Mouse (Mus musculus) liver, postnatal 0 days (tissue): ENCODE measurements at regions not wholly inside any gene's neighbourhood (a gene's known extent, or its start where the extent isn't known, plus 50 kb on each side); places are given as distances from the start of the nearest gene placed in this dataset.
"Not testable (repeated sequence)": the region's sequence is repeated elsewhere in the genome, so short reads cannot be mapped to it uniquely, and the experiment has no call there.

ENCODE experiments used
- ATAC-seq: fragments of 200-750 bp; cut with Nextera tagmentation; 2 replicates; pipeline ENCODE4 v1.8.0; 2017; ENCODE audit warnings: mild to moderate bottlenecking, moderate library complexity
- DNase-seq: peaks from one replicate; pipeline ENCODE4 v3.0.0-alpha.2; 2016
- H3K27ac ChIP-seq: fragments of 300-500 bp; sonication (generic); 2 replicates; pipeline ENCODE4 v1.5.1; 2014; ENCODE audit warnings: antibody characterized with exemption, moderate library complexity, mild to moderate bottlenecking, low read depth
- H3K27me3 ChIP-seq: fragments of 300-500 bp; sonication (generic); 2 replicates; pipeline ENCODE4 v1.6.1; 2014; ENCODE audit warnings: low read length, control low read depth, mixed read lengths; ENCODE audit not compliant: insufficient read depth
- H3K36me3 ChIP-seq: fragments of 300-500 bp; sonication (generic); replicated peaks from 2 replicates; pipeline ENCODE4 v1.6.1; 2014; ENCODE audit warnings: mild to moderate bottlenecking, control low read depth, low read length, moderate library complexity, mixed read lengths; ENCODE audit not compliant: insufficient read depth
- H3K4me1 ChIP-seq: fragments of 300-500 bp; sonication (generic); 2 replicates; pipeline ENCODE4 v1.6.1; 2014; ENCODE audit warnings: antibody characterized with exemption, mild to moderate bottlenecking, control low read depth; ENCODE audit not compliant: insufficient read depth
- H3K4me2 ChIP-seq: fragments of 300-500 bp; sonication (generic); 2 replicates; pipeline ENCODE4 v1.6.1; 2014; ENCODE audit warnings: low read depth, mild to moderate bottlenecking, low read length, moderate library complexity, mixed read lengths
- H3K4me3 ChIP-seq: fragments of 300-500 bp; sonication (generic); 2 replicates; pipeline ENCODE4 v1.5.1; 2014; ENCODE audit warnings: low read depth, low read length
- H3K9ac ChIP-seq: fragments of 300-500 bp; sonication (generic); replicated peaks from 2 replicates; pipeline ENCODE4 v1.6.1; 2014; ENCODE audit warnings: mild to moderate bottlenecking, moderate library complexity
- H3K9me3 ChIP-seq: fragments of 300-500 bp; sonication (generic); 2 replicates; pipeline ENCODE4 v1.6.1; 2016; ENCODE audit warnings: mild to moderate bottlenecking, control low read depth, low read length, mixed read lengths
- CTCF ChIP-seq: sonication (generic); IDR thresholded peaks from 2 replicates; pipeline ENCODE4 v1.5.1; 2016; ENCODE audit warnings: antibody characterized with exemption, low read depth
- EP300 ChIP-seq: IDR thresholded peaks from 2 replicates; pipeline ENCODE4 v1.6.1; 2016; ENCODE audit warnings: antibody characterized with exemption, low read depth, mild to moderate bottlenecking
- WGBS: fragments of 180-500 bp; shearing (Covaris S2); extraction: QIAGEN DNeasy Blood & Tissue Kit; methylation state at CpG from one replicate; pipeline ENCODE4 v1.1.7; 2014; ENCODE audit not compliant: insufficient replicate concordance; 5-methylcytosine and 5-hydroxymethylcytosine counted together

DNA sequence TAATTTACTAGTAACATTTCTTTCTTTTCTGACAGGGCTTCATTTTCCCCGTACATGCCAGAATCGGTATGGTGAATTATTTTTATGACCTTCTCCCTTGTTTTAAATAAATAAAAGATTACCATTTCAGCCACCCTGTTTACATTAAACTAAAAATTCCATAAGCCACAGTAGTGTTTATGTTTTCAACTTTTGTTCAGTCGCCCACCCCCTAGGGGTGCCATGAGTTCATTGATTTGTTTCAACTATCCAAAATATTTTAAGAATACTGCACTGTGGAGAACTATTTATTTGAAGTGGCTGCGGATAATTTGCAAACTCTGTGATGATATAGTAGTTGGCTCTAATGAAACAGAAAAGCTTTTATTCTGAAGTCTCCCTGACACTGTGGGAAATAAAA, 132.9 kb downstream of the Tfec start:
- no peak overlapping the region for H3K4me3 ChIP-seq
- TF ChIP-seq EP300 = no peak
- TF ChIP-seq CTCF = no peak
- H3K4me1 ChIP-seq = no peaks in the 10 kb centered on the region
- no peak overlapping the region for H3K9ac ChIP-seq
- ATAC-seq (no peak), DNase-seq (no peak)
- H3K4me2 ChIP-seq = no peak overlapping the region
- H3K36me3 ChIP-seq = no peaks in the 10 kb centered on the region
- no peaks in the 10 kb centered on the region for H3K9me3 ChIP-seq
- no peak overlapping the region for H3K27ac ChIP-seq
- 70% methylated on average over 4 of the region's 4 CpGs for WGBS
- H3K27me3 ChIP-seq = no peaks in the 10 kb centered on the region

DNA sequence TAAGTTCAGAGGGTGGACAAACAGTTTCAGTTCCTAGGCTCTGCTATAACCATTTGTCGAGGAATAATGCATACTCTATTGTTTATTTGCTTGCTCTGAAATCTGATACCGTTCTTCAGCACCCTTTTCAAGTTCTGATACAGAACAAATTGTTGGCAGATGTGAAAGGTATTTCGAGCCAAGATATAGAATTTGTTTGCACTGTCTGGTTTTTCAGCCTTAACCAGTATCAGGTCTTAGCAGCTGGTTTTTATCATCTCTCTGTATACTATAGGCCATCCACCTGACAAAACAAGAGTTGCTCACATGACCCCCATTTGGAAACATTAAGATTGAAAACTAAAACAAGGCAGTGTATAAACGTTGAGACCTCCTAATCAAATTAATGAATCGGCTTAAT, 133.5 kb downstream of the Tfec start:
- H3K36me3 ChIP-seq = no peaks in the 10 kb centered on the region
- WGBS = 59% methylated on average over 5 of the region's 5 CpGs
- no peaks in the 10 kb centered on the region for H3K9me3 ChIP-seq
- H3K4me2 ChIP-seq = no peak overlapping the region
- no peak for ATAC-seq
- DNase-seq = no peak
- no peak overlapping the region for H3K27ac ChIP-seq
- TF ChIP-seq CTCF (no peak), EP300 (no peak)
- H3K27me3 ChIP-seq = no peaks in the 10 kb centered on the region
- H3K4me3 ChIP-seq = no peak overlapping the region
- H3K4me1 ChIP-seq = no peaks in the 10 kb centered on the region
- H3K9ac ChIP-seq = no peak overlapping the region

DNA sequence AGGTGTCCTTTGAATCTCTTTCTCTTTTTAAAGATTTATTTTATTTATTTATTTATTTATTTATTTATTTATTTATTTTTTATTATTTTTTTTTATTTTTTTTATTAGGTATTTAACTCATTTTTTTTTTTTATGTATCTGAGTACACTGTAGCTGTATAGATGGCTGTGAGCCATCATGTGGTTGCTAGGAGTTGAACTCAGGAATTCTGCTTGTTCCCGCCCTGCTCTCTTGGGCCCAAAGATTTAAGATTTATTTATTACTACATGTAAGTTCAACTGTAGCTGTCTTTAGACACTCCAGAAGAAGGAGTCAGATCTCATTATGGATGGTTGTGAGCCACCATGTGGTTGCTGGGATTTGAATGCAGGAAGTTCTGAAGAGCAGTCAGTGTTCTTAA, 143.2 kb downstream of the Tfec start:
- H3K9ac ChIP-seq, H3K36me3 ChIP-seq, H3K4me1 ChIP-seq, H3K4me2 ChIP-seq, ATAC-seq, H3K27me3 ChIP-seq, H3K9me3 ChIP-seq, H3K27ac ChIP-seq, H3K4me3 ChIP-seq, DNase-seq: not testable (repeated sequence)
- 78% methylated on average over 1 of the region's 1 CpGs for WGBS

DNA sequence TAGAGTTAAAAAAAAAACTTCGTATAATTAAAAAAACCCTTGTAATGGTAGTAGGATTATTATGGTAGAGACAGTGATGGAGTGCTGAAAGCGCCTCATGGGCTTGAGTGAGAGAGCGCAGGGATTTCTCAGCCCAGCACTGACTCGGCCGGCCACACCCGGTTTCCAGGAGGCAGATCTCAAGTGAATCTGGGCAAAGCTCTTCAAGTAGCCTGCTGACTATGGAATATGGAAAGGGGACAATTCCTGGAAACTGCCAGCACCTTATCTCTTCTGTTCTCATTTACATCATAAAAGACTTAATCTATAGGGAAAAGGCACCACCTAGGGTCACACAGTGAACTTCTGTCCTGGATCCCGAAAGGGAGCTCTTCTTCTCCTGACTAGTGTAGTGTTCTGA, 165.1 kb downstream of the Tfec start:
- DNase-seq (no peak), ATAC-seq (no peak)
- Histone ChIP-seq H3K4me2 (no peak overlapping the region), H3K27me3 (no peaks in the 10 kb centered on the region), H3K4me1 (no peaks in the 10 kb centered on the region; the same call in 1 of the 2 replicates), H3K9ac (no peak overlapping the region), H3K9me3 (no peaks in the 10 kb centered on the region), H3K4me3 (no peak overlapping the region), H3K27ac (no peak overlapping the region), H3K36me3 (no peaks in the 10 kb centered on the region)
- no peak for TF ChIP-seq EP300
- no peak for TF ChIP-seq CTCF
- WGBS = 72% methylated on average over 7 of the region's 7 CpGs

DNA sequence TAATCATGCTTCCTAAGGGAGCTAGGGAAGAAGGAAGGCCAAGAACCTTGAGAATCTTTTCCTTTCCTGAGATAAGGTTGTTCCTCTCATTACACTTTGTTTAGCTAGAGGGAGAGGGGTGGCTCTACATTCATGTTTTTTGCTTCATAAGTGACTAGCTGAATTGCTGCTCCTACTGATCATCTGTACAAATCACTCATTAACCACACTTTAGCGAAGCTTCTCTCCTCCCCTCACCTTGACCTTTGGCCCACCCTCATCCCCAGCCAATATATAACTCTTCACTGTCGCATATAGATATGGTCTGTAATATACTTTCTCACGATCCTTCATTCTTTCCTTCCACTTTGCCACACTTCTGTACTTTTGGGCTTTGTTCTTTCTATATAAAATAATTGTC, 166.1 kb downstream of the Tfec start:
- H3K9me3 ChIP-seq = no peaks in the 10 kb centered on the region
- DNase-seq (no peak), ATAC-seq (peak; percentile 47; the same call in 1 of the 2 replicates)
- H3K36me3 ChIP-seq = no peaks in the 10 kb centered on the region
- H3K4me2 ChIP-seq = no peak overlapping the region
- H3K9ac ChIP-seq = no peak overlapping the region
- H3K4me3 ChIP-seq = no peak overlapping the region
- no peaks in the 10 kb centered on the region; the same call in 1 of the 2 replicates for H3K4me1 ChIP-seq
- TF ChIP-seq EP300 (no peak), CTCF (no peak)
- H3K27ac ChIP-seq = no peak overlapping the region
- no peaks in the 10 kb centered on the region for H3K27me3 ChIP-seq
- 52% methylated on average over 3 of the region's 3 CpGs for WGBS

DNA sequence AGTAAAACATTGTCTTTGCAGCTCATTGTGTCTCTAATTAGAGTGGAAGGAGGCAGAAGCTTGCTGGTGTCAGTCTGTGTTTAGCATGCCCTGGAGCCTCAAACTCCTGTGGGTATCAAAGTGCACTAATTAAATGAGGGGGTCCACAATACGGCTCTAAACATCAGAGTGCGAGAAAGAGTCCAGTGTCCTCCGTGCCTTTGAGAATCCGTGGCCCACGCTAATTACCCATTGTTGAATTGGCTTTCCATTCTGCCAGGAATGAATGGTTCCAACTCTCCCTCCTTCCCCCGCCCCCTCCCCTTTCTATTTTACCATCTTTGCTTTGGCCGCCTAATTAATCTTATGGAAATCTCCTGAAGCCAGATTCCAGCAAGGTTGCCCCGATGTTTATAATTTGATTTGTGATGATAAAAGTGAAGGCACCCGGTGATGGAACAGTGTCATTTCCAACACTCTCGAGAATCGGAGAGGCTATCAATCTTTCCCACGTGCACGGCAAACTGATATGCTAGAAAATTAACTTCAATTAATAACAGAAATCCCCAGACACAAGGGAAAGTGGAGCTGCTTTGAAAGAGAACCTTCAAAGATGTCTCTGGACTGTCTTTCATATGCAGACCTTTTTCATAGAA, 170.9 kb downstream of the Tfec start:
- Histone ChIP-seq H3K27ac (no peak overlapping the region), H3K4me3 (no peak overlapping the region), H3K4me1 (no peaks in the 10 kb centered on the region; the same call in 1 of the 2 replicates), H3K27me3 (no peaks in the 10 kb centered on the region), H3K9me3 (no peaks in the 10 kb centered on the region), H3K36me3 (no peaks in the 10 kb centered on the region), H3K9ac (no peak overlapping the region), H3K4me2 (no peak overlapping the region)
- DNase-seq (no peak), ATAC-seq (no peak)
- WGBS = 67% methylated on average over 13 of the region's 13 CpGs
- TF ChIP-seq CTCF (no peak), EP300 (no peak)

DNA sequence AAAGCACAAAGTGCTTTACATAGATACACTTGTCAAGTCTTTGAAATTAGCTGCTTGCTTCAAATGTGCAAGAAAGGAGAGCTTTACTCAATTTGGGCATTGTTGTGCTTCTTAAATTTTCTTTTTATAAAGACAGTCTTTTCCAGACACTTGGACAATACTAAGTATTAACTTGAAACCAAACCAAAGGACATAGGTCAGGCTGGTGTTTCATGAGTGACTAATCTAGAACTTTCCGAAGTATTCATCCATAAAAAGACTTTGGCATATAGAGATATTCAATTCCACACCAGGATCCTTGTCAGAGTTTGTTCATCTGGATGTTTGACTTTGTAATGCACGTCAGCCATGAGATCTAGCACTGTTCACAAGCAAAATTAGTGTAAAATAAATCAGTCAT, 173.0 kb downstream of the Tfec start:
- Histone ChIP-seq H3K4me2 (no peak overlapping the region), H3K4me3 (no peak overlapping the region), H3K27me3 (no peaks in the 10 kb centered on the region), H3K4me1 (no peaks in the 10 kb centered on the region), H3K9ac (no peak overlapping the region), H3K9me3 (no peaks in the 10 kb centered on the region), H3K27ac (no peak overlapping the region), H3K36me3 (no peaks in the 10 kb centered on the region)
- WGBS = 70% methylated on average over 2 of the region's 2 CpGs
- DNase-seq (no peak), ATAC-seq (no peak)
- TF ChIP-seq CTCF (no peak), EP300 (no peak)
